In the genomic region with DNA sequence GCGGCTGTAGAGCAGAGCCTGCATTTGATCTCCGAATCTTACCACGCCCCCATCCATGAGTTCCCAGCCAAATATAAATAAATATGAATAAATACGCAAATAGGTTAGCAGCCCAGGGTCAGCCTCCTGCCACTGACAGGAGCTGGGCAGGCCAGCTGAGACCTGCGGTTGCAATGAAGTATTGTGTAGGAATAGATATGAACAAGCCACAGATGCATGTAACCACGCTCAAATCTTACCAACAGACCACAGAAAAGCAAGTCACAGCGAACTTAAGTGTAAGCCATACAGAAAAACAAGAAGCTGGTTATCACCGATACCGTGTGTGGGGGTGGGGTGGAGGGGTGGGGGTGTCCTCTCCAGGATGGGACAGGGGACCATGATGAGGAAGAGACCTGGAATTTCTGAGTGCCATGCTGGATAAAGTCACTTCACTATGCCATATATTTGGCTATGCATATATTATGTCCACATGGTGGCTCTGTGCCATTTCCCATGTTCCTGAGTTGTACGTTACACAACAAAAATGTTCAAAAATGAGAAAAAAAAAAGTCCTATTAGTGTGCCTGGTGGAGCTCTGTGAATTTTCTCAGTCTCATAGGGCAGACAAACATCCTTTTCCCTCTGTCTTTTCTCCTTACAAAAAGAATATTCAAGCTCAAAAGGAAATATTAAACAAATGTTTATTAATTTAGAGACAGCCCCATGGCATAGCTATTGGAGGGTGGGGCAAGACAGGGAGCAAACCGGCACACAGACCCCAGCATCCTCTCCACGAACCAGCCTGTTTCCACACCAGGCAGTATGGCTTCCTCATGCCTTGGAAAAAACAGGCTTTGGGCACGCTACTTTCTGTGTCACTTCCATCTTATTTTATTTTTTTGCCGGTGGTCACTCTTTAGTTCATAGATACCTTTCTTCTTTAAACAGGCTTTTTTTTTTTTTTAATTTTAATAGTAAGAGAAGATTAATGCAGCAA, we compare ENCODE assay signal across 8 mouse cellular contexts. TPM values are rescaled to one million over a fixed set of nuclear protein-coding genes. Genes with fewer than 3 reads are reported as not detected.
A peak's percentile ranks its signal among the peaks of the same experiment; 100 is the strongest.
DNase-seq lines count a peak whose midpoint lies in the region; ATAC-seq and TF ChIP-seq lines count a peak whose summit lies in the region.

No protein-coding gene starts in this region.

- peak overlapping the region; percentile 84 for H3K4me2 ChIP-seq in kidney, embryonic 16.5 days (replicated peaks; ENCODE audit: low read depth, low read length)
- peak overlapping the region; percentile 75 for H3K4me2 ChIP-seq in intestine, embryonic 14.5 days (ENCODE audit: low read length)
- peak overlapping the region; percentile 64 for H3K4me2 ChIP-seq in midbrain, postnatal 0 days (ENCODE audit: low read depth, low read length, poor library complexity, severe bottlenecking)

- H3K9me3 ChIP-seq in kidney, embryonic 16.5 days (ENCODE audit: low read length), result no peaks in the 10 kb centered on the region
- H3K9me3 ChIP-seq in embryonic facial prominence, embryonic 10.5 days, result no peaks in the 10 kb centered on the region
- H3K9me3 ChIP-seq in intestine, embryonic 14.5 days (ENCODE audit: control insufficient read depth, low read length), result no peaks in the 10 kb centered on the region
- no peaks in the 10 kb centered on the region for H3K9me3 ChIP-seq in midbrain, postnatal 0 days (ENCODE audit: low read length)

- ATAC-seq in kidney, embryonic 16.5 days (ENCODE audit: low FRiP score, low TSS enrichment), result no peak
- no peak for ATAC-seq in intestine, embryonic 14.5 days (replicated peaks; ENCODE audit: low FRiP score, low TSS enrichment, low read depth)
- ATAC-seq in midbrain, postnatal 0 days (ENCODE audit: low FRiP score), result no peak

- H3K27me3 ChIP-seq in kidney, embryonic 16.5 days (ENCODE audit: insufficient read depth, low read length), result no peaks in the 10 kb centered on the region
- H3K27me3 ChIP-seq in embryonic facial prominence, embryonic 10.5 days (replicated peaks; ENCODE audit: low read depth, poor library complexity, severe bottlenecking), result peaks cover 16% of the 10 kb centered on the region
- H3K27me3 ChIP-seq in intestine, embryonic 14.5 days (replicated peaks; ENCODE audit: control insufficient read depth, insufficient read depth, low read length), result no peaks in the 10 kb centered on the region
- no peaks in the 10 kb centered on the region for H3K27me3 ChIP-seq in midbrain, postnatal 0 days (ENCODE audit: insufficient read depth, low read length)

- TF ChIP-seq CTCF in midbrain, postnatal 0 days (IDR thresholded peaks at IDR 0.05), result peak; percentile 46

- H3K27ac ChIP-seq in kidney, embryonic 16.5 days (ENCODE audit: low read length), result peak overlapping the region; percentile 77
- peak overlapping the region; percentile 84; the same call in 1 of the 2 replicates for H3K27ac ChIP-seq in embryonic facial prominence, embryonic 10.5 days (replicated peaks)
- peak overlapping the region; percentile 64; the same call in 1 of the 2 replicates for H3K27ac ChIP-seq in intestine, embryonic 14.5 days (ENCODE audit: low read depth)
- H3K27ac ChIP-seq in midbrain, postnatal 0 days (ENCODE audit: low read depth, low read length), result peak overlapping the region; percentile 64; the same call in 1 of the 2 replicates

- H3K36me3 ChIP-seq in kidney, embryonic 16.5 days (ENCODE audit: insufficient read depth, low read length), result no peaks in the 10 kb centered on the region
- 0 out of 2 replicates have a peak, but pooled peaks cover 5% of the 10 kb centered on the region for H3K36me3 ChIP-seq in embryonic facial prominence, embryonic 10.5 days (replicated peaks)
- H3K36me3 ChIP-seq in intestine, embryonic 14.5 days (ENCODE audit: control insufficient read depth, insufficient read depth, low read length), result no peaks in the 10 kb centered on the region
- H3K36me3 ChIP-seq in midbrain, postnatal 0 days (ENCODE audit: insufficient read depth, low read length), result no peaks in the 10 kb centered on the region

- H3K4me1 ChIP-seq in kidney, embryonic 16.5 days (ENCODE audit: insufficient read depth, low read length), result peaks cover 28% of the 10 kb centered on the region
- H3K4me1 ChIP-seq in embryonic facial prominence, embryonic 10.5 days, result peaks cover 58% of the 10 kb centered on the region
- H3K4me1 ChIP-seq in intestine, embryonic 14.5 days (replicated peaks; ENCODE audit: control insufficient read depth, insufficient read depth, low read length), result peaks cover 15% of the 10 kb centered on the region
- H3K4me1 ChIP-seq in midbrain, postnatal 0 days (ENCODE audit: insufficient read depth, low read length), result peaks cover 2% of the 10 kb centered on the region; the same call in 1 of the 2 replicates

- H3K4me3 ChIP-seq in kidney, embryonic 16.5 days (ENCODE audit: low read length), result peak overlapping the region; percentile 46
- H3K4me3 ChIP-seq in embryonic facial prominence, embryonic 10.5 days, result peak overlapping the region; percentile 58
- H3K4me3 ChIP-seq in intestine, embryonic 14.5 days (ENCODE audit: low read depth, low read length), result peak overlapping the region; percentile 36
- peak overlapping the region; percentile 34; the same call in 1 of the 2 replicates for H3K4me3 ChIP-seq in midbrain, postnatal 0 days (ENCODE audit: low read depth, low read length)

- peak overlapping the region; percentile 69 for H3K9ac ChIP-seq in kidney, embryonic 16.5 days (replicated peaks; ENCODE audit: low read length)
- H3K9ac ChIP-seq in intestine, embryonic 14.5 days (ENCODE audit: low read length), result peak overlapping the region; percentile 29; the same call in 1 of the 2 replicates
- H3K9ac ChIP-seq in midbrain, postnatal 0 days (replicated peaks; ENCODE audit: low read length, poor library complexity, severe bottlenecking), result peak overlapping the region; percentile 51; the same call in 1 of the 2 replicates

- 32% methylated on average over 14 of the region's 14 CpGs for WGBS in kidney, embryonic 16.5 days
- WGBS in embryonic facial prominence, embryonic 10.5 days, result 40% methylated on average over 14 of the region's 14 CpGs
- 34% methylated on average over 14 of the region's 14 CpGs for WGBS in intestine, embryonic 14.5 days
- 42% methylated on average over 14 of the region's 14 CpGs for WGBS in midbrain, postnatal 0 days

- no peak for DNase-seq in kidney, postnatal 25 days
- DNase-seq in embryonic facial prominence, embryonic 10.5 days (ENCODE audit: low spot score), result no peak
- no peak for DNase-seq in intestine, embryonic 14.5 days (ENCODE audit: low spot score)
- DNase-seq in midbrain, postnatal 0 days (ENCODE audit: low spot score), result peak; percentile 37
- DNase-seq in adrenal gland, adult 18-20 months (ENCODE audit: low spot score in 2 of 2), result no peak
- DNase-seq in gastrocnemius, adult 18-20 months (ENCODE audit: low spot score), result no peak
- DNase-seq in left cerebral cortex, adult 11 months (ENCODE audit: low spot score), result no peak

RNA-seq across cellular contexts. Expression of a gene that starts 28.2 kb away (rescaled TPM):
- polyA plus RNA-seq in kidney, embryonic 16.5 days (2015; fragmentation: Nextera tagmentation; extraction: Ambion mirVana), result 5.0 and 5.1 TPM in 2 replicates
- 3.4 and 3.6 TPM in 2 replicates for polyA plus RNA-seq in embryonic facial prominence, embryonic 10.5 days (2016; fragmentation: Nextera tagmentation; extraction: Ambion mirVana)
- polyA plus RNA-seq in intestine, embryonic 14.5 days (2014; fragmentation: Nextera tagmentation; extraction: Ambion mirVana), result 6.4 and 6.8 TPM in 2 replicates
- 45.9 and 48.2 TPM in 2 replicates for total RNA-seq in midbrain, postnatal 0 days (2014; rRNA removed)
- polyA plus RNA-seq in midbrain, postnatal 0 days (2015; fragmentation: Nextera tagmentation; extraction: Ambion mirVana), result 1.7 TPM in 2 replicates
- 10 to 100 TPM; 31.7 to 34.1 TPM for total RNA-seq in adrenal gland, adult 18-20 months (2021)
- total RNA-seq in gastrocnemius, adult 18-20 months (2021), result 10 to 100 TPM; 10.4 to 11.5 TPM

RNA-seq across cellular contexts. Expression of a gene that starts 33.8 kb away (rescaled TPM):
- polyA plus RNA-seq in kidney, embryonic 16.5 days (2015; fragmentation: Nextera tagmentation; extraction: Ambion mirVana), result 45.2 and 45.4 TPM in 2 replicates
- 30.9 and 32.0 TPM in 2 replicates for polyA plus RNA-seq in embryonic facial prominence, embryonic 10.5 days (2016; fragmentation: Nextera tagmentation; extraction: Ambion mirVana)
- polyA plus RNA-seq in intestine, embryonic 14.5 days (2014; fragmentation: Nextera tagmentation; extraction: Ambion mirVana), result 34.6 and 45.5 TPM in 2 replicates
- total RNA-seq in midbrain, postnatal 0 days (2014; rRNA removed), result 39.0 and 42.5 TPM in 2 replicates
- 25.3 and 26.6 TPM in 2 replicates for polyA plus RNA-seq in midbrain, postnatal 0 days (2015; fragmentation: Nextera tagmentation; extraction: Ambion mirVana)
- total RNA-seq in adrenal gland, adult 18-20 months (2021), result 100 to 1,000 TPM; 191 to 229 TPM
- 10 to 100 TPM; 89.2 to 93.1 TPM for total RNA-seq in gastrocnemius, adult 18-20 months (2021)
